Mouse (Mus musculus): ENCODE measurements at regions not wholly inside any gene's neighbourhood (a gene's known extent, or its start where the extent isn't known, plus 50 kb on each side); places are given as distances from the start of the nearest gene placed in this dataset.

DNA sequence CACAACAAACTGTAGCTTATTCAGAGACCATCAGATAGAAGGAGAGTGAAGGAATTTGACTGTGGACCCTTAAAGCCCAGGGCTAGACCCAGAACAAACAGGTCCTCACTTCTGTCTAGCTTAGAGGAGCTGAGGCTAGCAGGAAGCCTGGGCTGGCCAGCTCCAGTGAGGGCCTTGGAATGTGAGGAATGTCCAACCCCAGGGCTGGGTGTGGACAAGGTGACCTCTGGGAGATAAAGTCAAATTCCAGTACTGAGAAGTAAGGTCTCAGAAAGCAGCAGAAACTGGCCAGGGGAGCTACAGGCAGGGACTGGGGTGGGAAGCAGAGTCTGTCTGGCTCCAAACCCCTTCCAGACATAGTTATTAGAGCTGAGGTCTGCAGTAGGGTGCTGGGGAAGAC lies 51.0 kb upstream of the Ssbp3 start:
- no peak for ATAC-seq (ENCODE audit: insufficient number of reproducible peaks, insufficient read depth, low FRiP score, low read depth)
- H3K36me3 ChIP-seq (ENCODE audit: control insufficient read depth, insufficient read depth, low read length), result no peaks in the 10 kb centered on the region
- no peak overlapping the region for H3K9ac ChIP-seq (ENCODE audit: low read length)
- peak overlapping the region; percentile 26 to 41; a peak in 1 of 4 replicates for H3K27ac ChIP-seq (replicated peaks in 1 of 2; ENCODE audit: control insufficient read depth in 1 of 2, insufficient read depth in 1 of 2, low read depth in 2 of 2, low read length in 2 of 2)
- H3K4me1 ChIP-seq (ENCODE audit: control insufficient read depth in 2 of 2, insufficient read depth in 2 of 2, low read length in 2 of 2), result peaks cover 25 to 28% of the 10 kb centered on the region in 2 experiments
- H3K4me3 ChIP-seq (ENCODE audit: control insufficient read depth in 1 of 2, insufficient read depth in 1 of 2, low read depth in 1 of 2, low read length in 2 of 2), result no peak overlapping the region
- H3K27me3 ChIP-seq (ENCODE audit: control insufficient read depth, insufficient read depth, low read length), result 0 out of 2 replicates have a peak, but pooled peaks cover 8% of the 10 kb centered on the region
- H3K9me3 ChIP-seq (ENCODE audit: control insufficient read depth, low read length), result no peaks in the 10 kb centered on the region
- peak overlapping the region; percentile 8; the same call in 1 of the 2 replicates for H3K4me2 ChIP-seq (ENCODE audit: low read length)

DNA sequence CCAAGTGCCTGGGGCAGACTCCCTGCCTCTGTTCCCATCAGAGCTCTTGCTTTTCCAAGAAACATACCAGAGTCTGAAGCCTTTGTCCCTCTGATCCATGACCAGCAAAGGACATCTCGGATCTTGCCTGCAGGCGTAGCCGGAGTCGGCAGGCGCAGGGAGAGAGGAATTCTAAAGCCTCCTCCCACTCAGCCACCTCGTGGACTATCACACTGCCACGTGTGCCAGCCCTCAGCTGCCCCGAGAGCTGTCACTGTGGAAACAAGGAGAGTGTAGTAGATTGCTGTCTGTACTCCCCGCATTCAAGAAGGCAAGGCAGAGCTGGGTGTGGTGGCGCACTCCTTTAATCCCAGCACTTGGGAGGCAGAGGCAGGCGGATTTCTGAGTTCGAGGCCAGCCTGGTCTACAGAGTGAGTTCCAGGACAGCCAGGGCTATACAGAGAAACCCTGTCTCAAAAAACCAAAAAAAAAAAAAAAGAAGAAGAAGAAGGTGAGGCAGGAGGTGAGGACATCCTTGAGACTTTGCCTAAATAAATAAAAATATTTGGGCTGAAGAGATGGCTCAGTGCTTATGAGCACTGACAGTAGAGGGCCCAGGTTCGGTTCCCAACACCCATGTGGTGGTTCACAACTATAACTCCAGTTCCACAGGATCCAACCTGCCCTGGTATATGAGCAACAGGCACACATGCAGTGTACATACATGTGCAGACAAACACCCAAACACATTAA lies 52.0 kb upstream of the Ssbp3 start:
- Histone ChIP-seq H3K4me1 (ENCODE audit: control insufficient read depth in 2 of 2, insufficient read depth in 2 of 2, low read length in 2 of 2) (peaks cover 32 to 33% of the 10 kb centered on the region in 2 experiments), H3K9me3 (ENCODE audit: control insufficient read depth, low read length) (no peaks in the 10 kb centered on the region), H3K36me3 (ENCODE audit: control insufficient read depth, insufficient read depth, low read length) (no peaks in the 10 kb centered on the region), H3K4me2 (ENCODE audit: low read length) (no peak overlapping the region), H3K9ac (ENCODE audit: low read length) (no peak overlapping the region), H3K27ac (replicated peaks in 1 of 2; ENCODE audit: control insufficient read depth in 1 of 2, insufficient read depth in 1 of 2, low read depth in 2 of 2, low read length in 2 of 2) (no peak overlapping the region), H3K27me3 (ENCODE audit: control insufficient read depth, insufficient read depth, low read length) (0 out of 2 replicates have a peak, but pooled peaks cover 8% of the 10 kb centered on the region), H3K4me3 (ENCODE audit: control insufficient read depth in 1 of 2, insufficient read depth in 1 of 2, low read depth in 1 of 2, low read length in 2 of 2) (no peak overlapping the region)
- WGBS, result 49% methylated on average over 13 of the region's 13 CpGs
- no peak for ATAC-seq (ENCODE audit: insufficient number of reproducible peaks, insufficient read depth, low FRiP score, low read depth)

DNA sequence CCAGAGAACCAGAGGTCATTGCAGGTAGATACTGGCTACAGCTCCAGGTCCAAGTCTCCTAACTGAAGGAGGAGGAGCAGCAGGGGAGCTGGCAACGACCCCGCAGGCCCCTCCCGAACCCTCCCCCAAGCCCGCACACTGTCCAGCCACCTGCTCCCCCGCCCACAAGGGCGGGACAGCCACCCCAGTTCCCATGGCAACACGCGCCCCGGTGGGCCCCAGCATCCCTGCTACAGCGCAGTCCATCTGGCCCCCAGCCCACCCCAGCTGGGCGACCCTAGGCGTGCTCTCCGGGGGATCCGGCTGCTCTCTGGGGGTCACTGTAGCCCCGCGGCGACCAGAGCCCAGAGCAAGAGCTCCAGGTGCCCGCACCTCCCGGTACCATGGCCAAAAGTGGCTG lies 51.0 kb upstream of the Acot11 start:
- no peak for ATAC-seq (ENCODE audit: insufficient number of reproducible peaks, insufficient read depth, low FRiP score, low read depth)
- Histone ChIP-seq H3K4me2 (ENCODE audit: low read length) (no peak overlapping the region), H3K9ac (ENCODE audit: low read length) (no peak overlapping the region), H3K9me3 (ENCODE audit: control insufficient read depth, low read length) (no peaks in the 10 kb centered on the region), H3K27ac (replicated peaks in 1 of 2; ENCODE audit: control insufficient read depth in 1 of 2, insufficient read depth in 1 of 2, low read depth in 2 of 2, low read length in 2 of 2) (no peak overlapping the region), H3K4me3 (ENCODE audit: control insufficient read depth in 1 of 2, insufficient read depth in 1 of 2, low read depth in 1 of 2, low read length in 2 of 2) (no peak overlapping the region), H3K27me3 (ENCODE audit: control insufficient read depth, insufficient read depth, low read length) (0 out of 2 replicates have a peak, but pooled peaks cover 8% of the 10 kb centered on the region), H3K36me3 (ENCODE audit: control insufficient read depth, insufficient read depth, low read length) (no peaks in the 10 kb centered on the region), H3K4me1 (ENCODE audit: control insufficient read depth in 2 of 2, insufficient read depth in 2 of 2, low read length in 2 of 2) (peaks cover 22% of the 10 kb centered on the region in 2 experiments)
- WGBS, result 26% methylated on average over 19 of the region's 19 CpGs

DNA sequence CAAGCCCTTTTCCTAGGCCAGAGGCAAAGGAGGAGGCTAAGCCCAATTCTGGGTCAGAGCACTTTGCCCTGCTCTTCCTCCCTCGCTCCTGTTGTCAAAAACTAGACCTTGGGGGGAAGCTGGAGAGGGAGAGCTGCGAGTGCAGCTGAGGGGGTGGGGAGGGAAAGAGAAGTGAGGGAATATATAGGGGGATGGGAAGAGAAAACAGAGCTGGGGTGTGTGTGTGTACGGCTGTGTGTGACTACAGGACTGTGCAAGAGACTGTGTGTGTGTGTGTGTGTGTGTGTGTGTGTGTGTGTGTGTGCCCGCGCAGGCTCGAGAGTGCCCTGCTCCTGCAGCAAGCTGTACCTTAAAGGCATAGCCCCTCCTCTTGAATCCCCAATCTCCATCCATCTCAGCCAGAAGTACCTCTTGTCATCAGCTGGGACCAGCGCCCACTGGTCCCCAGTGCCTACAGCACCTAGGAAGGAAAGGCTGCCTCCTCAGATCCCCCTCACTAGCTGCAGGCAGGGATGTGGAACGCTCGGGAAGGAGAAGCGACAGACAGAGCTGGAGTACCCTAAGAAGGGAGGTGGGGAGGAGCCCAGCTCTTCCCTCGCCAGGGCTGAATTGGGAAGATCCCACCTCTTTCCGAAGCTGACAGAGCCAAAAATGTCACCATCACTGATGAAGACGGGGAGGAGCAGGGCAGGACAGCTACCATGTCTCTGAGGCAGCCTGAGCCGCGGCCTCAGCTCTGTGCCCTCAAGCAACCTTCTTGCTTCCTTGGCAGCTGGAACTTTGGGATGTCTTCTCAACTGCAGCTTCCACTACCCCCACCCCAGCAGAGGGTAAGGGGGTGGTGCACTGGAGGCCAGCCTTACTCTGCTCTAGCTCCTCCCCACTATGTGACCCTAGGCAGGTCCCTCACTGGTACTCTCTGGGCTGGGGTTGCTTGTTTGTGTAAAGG lies 49.8 kb upstream of the Acot11 start:
- H3K4me3 ChIP-seq (ENCODE audit: control insufficient read depth in 1 of 2, insufficient read depth in 1 of 2, low read depth in 1 of 2, low read length in 2 of 2), result no peak overlapping the region
- no peak overlapping the region for H3K27ac ChIP-seq (replicated peaks in 1 of 2; ENCODE audit: control insufficient read depth in 1 of 2, insufficient read depth in 1 of 2, low read depth in 2 of 2, low read length in 2 of 2)
- 21% methylated on average over 15 of the region's 15 CpGs for WGBS

More for the DNA sequence above, 49.8 kb upstream of the Acot11 start:
- Histone ChIP-seq H3K27me3 (ENCODE audit: control insufficient read depth, insufficient read depth, low read length) (0 out of 2 replicates have a peak, but pooled peaks cover 8% of the 10 kb centered on the region), H3K4me2 (ENCODE audit: low read length) (no peak overlapping the region; the same call in 1 of the 2 replicates), H3K4me1 (ENCODE audit: control insufficient read depth in 2 of 2, insufficient read depth in 2 of 2, low read length in 2 of 2) (peaks cover 16 to 17% of the 10 kb centered on the region in 2 experiments), H3K36me3 (ENCODE audit: control insufficient read depth, insufficient read depth, low read length) (no peaks in the 10 kb centered on the region), H3K9ac (ENCODE audit: low read length) (no peak overlapping the region), H3K9me3 (ENCODE audit: control insufficient read depth, low read length) (no peaks in the 10 kb centered on the region)
- 0 out of 2 replicates have a peak, but pooled peaks have one; percentile 11 for ATAC-seq (ENCODE audit: insufficient number of reproducible peaks, insufficient read depth, low FRiP score, low read depth)
